Mouse (Mus musculus) bone marrow macrophage, adult 2 months (primary cell): ENCODE measurements around the gene Acsl4.

Experiments used
- CTCF ChIP-seq: IDR thresholded peaks from 2 replicates; pipeline ENCODE4 v1.5.1; 2012; ENCODE audit warnings: low read depth, mild to moderate bottlenecking, low read length, moderate library complexity
- POLR2A ChIP-seq: IDR thresholded peaks from 2 replicates; pipeline ENCODE4 v1.6.1; 2012; ENCODE audit warnings: mild to moderate bottlenecking, low read depth, low read length, borderline replicate concordance

- TF ChIP-seq CTCF (no peak), POLR2A (no peak)
Measured at GRCm38 (mm10) chrX:142437971-142438504, 47.7 kb upstream of the Acsl4 start.
